Mouse (Mus musculus): Measurements from ENCODE around the gene Cnot9. TPM values are rescaled to one million over a fixed set of nuclear protein-coding genes. Genes with fewer than 3 reads are reported as not detected.
A peak's percentile ranks its signal among the peaks of the same experiment; 100 is the strongest.

Gene Cnot9
- polyA plus RNA-seq, 1 experiment from 2014 or later, result 48.7 TPM

GRCm38 (mm10) chr1:74569739-74570719 is 64.2 kb downstream of the Cnot9 start:
- Histone ChIP-seq H3K4me2 (no peak overlapping the region), H3K27me3 (ENCODE audit: control insufficient read depth, insufficient read depth, low read length) (no peaks in the 10 kb centered on the region), H3K9me3 (replicated peaks; ENCODE audit: control insufficient read depth, low read length) (no peaks in the 10 kb centered on the region), H3K27ac (ENCODE audit: low read depth, low read length) (no peak overlapping the region), H3K36me3 (ENCODE audit: control insufficient read depth, insufficient read depth, low read length) (peaks cover 39% of the 10 kb centered on the region), H3K4me3 (ENCODE audit: low read depth, low read length) (no peak overlapping the region), H3K4me1 (ENCODE audit: control insufficient read depth, insufficient read depth, low read length) (no peaks in the 10 kb centered on the region), H3K9ac (ENCODE audit: low read depth, low read length) (no peak overlapping the region)
- WGBS (ENCODE audit: insufficient replicate concordance), result 86% methylated on average over 29 of the region's 29 CpGs
- peak; percentile 59 for ATAC-seq (replicated peaks; ENCODE audit: insufficient number of reproducible peaks, low FRiP score, low TSS enrichment)

Other genes starting within 250 kb of the Cnot9 start
- 0.83 and 1.0 TPM in 2 replicates for gene Gpbar1, start 227.5 kb upstream of the Cnot9 start, polyA plus RNA-seq (2014; fragmentation: Nextera tagmentation; extraction: Ambion mirVana)
- 173 and 193 TPM in 2 replicates for gene Aamp, start 221.3 kb upstream of the Cnot9 start, polyA plus RNA-seq (2014; fragmentation: Nextera tagmentation; extraction: Ambion mirVana)
- gene Pnkd, start 221.1 kb upstream of the Cnot9 start, polyA plus RNA-seq (2014; fragmentation: Nextera tagmentation; extraction: Ambion mirVana), result 225 and 231 TPM in 2 replicates
- 29.2 and 37.1 TPM in 2 replicates for gene Tmbim1, start 200.4 kb upstream of the Cnot9 start, polyA plus RNA-seq (2014; fragmentation: Nextera tagmentation; extraction: Ambion mirVana)
- 0.17 and 0.59 TPM in 2 replicates for gene Catip, start 143.9 kb upstream of the Cnot9 start, polyA plus RNA-seq (2014; fragmentation: Nextera tagmentation; extraction: Ambion mirVana)
- 1.1 TPM in 2 replicates for gene Slc11a1, start 130.9 kb upstream of the Cnot9 start, polyA plus RNA-seq (2014; fragmentation: Nextera tagmentation; extraction: Ambion mirVana)
- gene Ctdsp1, start 114.5 kb upstream of the Cnot9 start, polyA plus RNA-seq (2014; fragmentation: Nextera tagmentation; extraction: Ambion mirVana), result 59.6 and 63.8 TPM in 2 replicates
- gene Vil1, start 96.7 kb upstream of the Cnot9 start, polyA plus RNA-seq (2014; fragmentation: Nextera tagmentation; extraction: Ambion mirVana), result 0.23 and 0.45 TPM in 2 replicates
- 0.17 and 0.46 TPM in 2 replicates for gene Plcd4, start 36.8 kb downstream of the Cnot9 start, polyA plus RNA-seq (2014; fragmentation: Nextera tagmentation; extraction: Ambion mirVana)
- gene Usp37, start 38.2 kb downstream of the Cnot9 start, polyA plus RNA-seq (2014; fragmentation: Nextera tagmentation; extraction: Ambion mirVana), result 24.1 and 27.5 TPM in 2 replicates
- gene Zfp142, start 82.2 kb downstream of the Cnot9 start, polyA plus RNA-seq (2014; fragmentation: Nextera tagmentation; extraction: Ambion mirVana), result 5.7 and 6.6 TPM in 2 replicates
- 22.0 and 26.7 TPM in 2 replicates for gene Bcs1l, start 82.2 kb downstream of the Cnot9 start, polyA plus RNA-seq (2014; fragmentation: Nextera tagmentation; extraction: Ambion mirVana)
- gene Rnf25, start 95.3 kb downstream of the Cnot9 start, polyA plus RNA-seq (2014; fragmentation: Nextera tagmentation; extraction: Ambion mirVana), result 6.0 and 6.1 TPM in 2 replicates
- gene Stk36, start 95.4 kb downstream of the Cnot9 start, polyA plus RNA-seq (2014; fragmentation: Nextera tagmentation; extraction: Ambion mirVana), result 4.3 and 4.6 TPM in 2 replicates
- 15.8 and 21.4 TPM in 2 replicates for gene Ttll4, start 155.7 kb downstream of the Cnot9 start, polyA plus RNA-seq (2014; fragmentation: Nextera tagmentation; extraction: Ambion mirVana)
- 14.3 and 15.2 TPM in 2 replicates for gene Cyp27a1, start 207.5 kb downstream of the Cnot9 start, polyA plus RNA-seq (2014; fragmentation: Nextera tagmentation; extraction: Ambion mirVana)
- 5.5 and 5.7 TPM in 2 replicates for gene Prkag3, start 243.2 kb downstream of the Cnot9 start, polyA plus RNA-seq (2014; fragmentation: Nextera tagmentation; extraction: Ambion mirVana)